Mouse (Mus musculus) c-Kit-positive CD71-negative TER-119-negative erythroid progenitor cells, embryonic 14.5 days (primary cell): ENCODE data around the gene Mthfr.

Source experiments
- DNase-seq: peaks from one replicate; pipeline ENCODE4 v3.0.0-alpha.2; 2013; ENCODE audit warnings: low read depth

The Mthfr gene

DNA sequence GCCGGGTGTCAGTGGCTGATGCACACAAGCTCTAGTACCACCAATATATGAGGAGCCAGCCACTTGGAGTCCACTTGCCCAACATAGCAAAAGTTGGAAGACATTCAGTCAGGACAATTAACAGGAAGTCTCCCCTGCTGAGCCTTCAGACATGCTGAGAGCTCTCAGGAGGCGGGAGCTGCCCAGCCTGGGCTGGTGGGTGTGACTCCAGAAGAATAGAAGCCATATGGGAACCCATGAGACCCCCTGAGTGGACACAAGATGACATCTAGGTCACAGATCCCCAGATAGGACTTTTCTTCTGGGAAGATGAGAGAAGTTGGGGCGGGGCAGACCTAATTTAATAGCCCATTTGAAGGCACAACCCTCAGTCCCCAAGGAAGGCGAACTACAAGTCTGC is 50.3 kb downstream of the Mthfr start:
- DNase-seq, result no peak

DNA sequence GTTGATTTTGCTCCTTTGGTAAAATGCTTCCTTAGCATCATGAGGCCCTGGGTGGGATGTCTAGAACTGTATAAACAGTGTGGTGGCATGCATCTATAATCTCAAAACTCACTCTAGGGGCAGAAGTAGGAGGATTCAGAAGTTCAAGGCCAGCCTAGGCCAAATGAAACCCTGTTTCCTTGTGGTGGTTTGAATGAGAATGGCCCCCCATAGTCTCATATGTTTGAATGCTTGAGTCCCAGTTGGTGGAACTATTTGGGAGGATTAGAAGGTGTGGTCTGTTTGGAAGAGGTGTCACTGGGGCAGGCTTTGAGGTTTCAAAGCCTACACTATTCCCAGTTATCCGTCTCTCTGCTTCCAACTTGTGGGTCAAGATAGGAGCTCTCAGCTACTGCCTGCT is 52.3 kb downstream of the Mthfr start:
- no peak for DNase-seq

DNA sequence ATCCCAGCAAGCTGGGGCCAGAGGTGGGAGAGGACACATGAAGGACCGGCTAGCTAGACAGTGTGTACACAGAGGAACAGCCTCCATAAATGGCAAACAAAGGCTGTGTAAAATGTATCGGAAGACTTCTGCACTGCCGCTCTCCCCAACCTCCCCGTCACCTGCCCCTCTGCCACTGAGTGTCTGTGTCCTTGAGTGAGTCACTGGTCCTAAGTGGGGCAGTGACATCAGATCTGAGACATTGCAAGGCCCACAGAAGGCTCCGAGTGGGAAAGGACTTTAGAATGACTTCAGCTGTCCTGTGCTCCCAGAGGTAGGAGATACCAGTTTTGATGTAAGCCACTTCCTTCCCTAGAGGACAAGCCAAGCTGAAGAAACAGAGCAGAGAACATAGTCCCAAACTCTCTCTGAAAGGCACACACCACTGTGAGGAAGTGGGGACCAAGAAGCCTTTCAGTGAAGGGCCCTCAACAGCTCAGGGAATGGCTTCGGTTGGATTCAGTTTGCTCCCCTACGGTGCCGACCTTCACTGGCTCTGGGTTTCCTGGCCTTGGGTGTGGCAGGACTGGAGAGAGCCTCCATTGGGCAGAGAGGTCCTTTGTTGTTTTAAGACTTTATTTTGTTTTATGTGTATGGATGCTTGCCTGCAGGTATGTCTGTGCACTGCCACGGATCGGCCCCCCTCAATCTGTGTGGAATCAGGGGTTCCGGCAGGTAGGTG is 53.8 kb downstream of the Mthfr start:
- no peak for DNase-seq

DNA sequence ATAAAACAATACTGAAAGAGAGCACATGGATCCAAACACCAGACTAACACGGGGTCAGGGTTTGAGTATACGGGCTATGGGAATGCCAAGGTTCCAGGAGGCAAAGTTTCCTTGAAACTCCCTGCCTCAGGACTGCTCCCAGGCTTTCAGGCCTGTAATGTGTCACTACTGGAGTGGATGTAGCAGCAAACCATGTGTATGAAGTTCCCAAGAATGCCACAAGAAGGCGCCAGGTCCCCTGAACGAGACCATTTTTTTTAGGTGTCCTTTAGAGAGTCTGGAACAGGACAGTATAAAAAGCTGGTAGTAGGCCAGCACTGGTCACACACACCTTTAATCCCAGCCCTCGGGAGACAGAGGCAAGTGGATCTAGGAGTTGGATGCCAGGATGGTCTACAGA is 55.3 kb downstream of the Mthfr start:
- DNase-seq, result no peak

DNA sequence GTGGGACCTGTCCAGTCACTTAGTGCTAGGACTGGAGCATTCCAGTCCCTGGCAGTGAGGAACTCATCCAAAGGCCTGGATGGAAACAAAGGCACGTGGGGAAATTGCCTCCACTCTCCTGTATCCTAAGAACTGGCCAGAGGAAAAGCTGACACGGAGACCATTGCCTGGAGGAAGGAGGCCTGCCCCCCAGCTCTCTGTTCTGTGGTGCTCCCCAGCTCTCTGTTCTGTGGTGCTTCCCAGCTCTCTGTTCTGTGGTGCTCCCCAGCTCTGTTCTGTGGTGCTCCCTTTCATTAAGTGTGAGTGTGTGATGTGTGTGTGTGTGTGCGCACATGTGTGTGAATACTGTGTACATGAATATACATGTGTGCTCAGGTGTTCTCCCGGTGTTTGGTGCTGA is 56.2 kb downstream of the Mthfr start:
- DNase-seq, result no peak

DNA sequence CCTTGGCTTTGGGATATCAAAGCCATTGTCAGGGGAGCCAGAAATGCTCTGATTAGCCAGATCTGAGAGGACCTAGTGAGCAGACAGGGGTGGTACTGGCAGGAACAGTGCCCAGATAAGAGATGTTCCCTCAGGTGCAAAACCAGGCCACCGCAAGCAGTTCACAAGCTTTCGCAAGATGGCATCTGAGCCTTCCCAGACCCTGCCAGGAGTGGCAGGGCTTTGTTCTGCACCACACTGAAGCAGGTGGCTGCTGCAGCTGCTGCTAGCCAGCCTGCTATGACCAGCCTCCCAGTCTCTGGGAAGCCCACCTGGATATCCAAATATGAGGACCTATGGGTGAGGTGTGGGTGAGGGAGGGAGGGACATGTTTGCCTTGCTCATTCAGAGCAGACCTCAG is 59.1 kb downstream of the Mthfr start:
- no peak for DNase-seq

DNA sequence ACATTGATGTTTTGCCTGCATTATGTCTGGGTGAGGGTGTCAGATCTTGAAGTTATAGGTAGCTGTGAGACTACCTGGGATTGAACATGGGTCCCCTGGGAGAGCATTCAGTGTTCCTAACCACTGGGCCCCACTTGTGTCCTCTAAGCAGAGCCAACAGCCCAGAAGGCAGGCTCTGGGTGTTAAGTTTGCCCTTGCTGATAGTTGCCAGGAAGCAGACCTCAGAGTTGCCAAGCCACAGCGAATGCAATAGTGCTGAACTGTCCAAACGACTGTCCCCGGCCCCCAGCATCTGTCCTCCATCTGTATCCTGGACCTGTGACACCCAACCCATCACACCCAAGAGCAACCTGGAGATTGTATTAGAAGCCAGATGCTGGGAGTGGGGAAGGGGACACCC is 59.8 kb downstream of the Mthfr start:
- DNase-seq, result no peak

DNA sequence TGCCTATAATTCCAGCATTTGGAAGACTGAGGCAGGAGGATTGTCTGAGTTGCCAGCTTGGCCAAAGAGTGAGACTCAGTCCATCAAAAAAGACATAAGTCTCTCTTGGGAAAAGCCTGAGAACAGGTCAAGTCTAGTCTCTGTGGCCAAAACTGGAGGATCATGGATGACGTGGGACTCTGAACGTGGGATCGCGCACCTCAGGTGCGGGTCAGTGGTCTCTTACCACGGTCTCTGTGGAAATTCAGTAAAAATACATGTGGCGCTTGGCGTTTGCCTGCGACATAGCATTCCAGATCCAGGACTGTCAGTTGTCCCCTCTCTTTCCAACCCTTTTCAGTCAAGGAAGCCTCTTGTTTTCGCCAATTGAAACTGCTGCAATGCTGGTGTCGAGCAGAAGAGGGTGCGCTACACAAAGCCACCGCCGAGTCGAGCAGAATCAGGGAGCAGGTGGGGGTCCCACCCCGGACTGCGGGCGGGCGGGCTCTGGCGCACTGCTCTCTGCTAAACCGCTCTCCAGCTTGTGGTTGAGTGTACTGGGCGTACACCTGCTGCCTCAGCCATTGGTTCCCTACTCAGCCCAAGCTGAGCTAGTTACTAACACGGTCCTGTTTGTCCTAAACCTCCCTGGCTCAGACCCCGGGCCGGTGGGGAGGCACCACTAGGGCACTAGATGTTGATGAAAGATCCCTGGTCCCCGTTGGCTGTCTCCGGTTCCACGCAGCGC is 63.1 kb downstream of the Mthfr start:
- DNase-seq, result no peak

DNA sequence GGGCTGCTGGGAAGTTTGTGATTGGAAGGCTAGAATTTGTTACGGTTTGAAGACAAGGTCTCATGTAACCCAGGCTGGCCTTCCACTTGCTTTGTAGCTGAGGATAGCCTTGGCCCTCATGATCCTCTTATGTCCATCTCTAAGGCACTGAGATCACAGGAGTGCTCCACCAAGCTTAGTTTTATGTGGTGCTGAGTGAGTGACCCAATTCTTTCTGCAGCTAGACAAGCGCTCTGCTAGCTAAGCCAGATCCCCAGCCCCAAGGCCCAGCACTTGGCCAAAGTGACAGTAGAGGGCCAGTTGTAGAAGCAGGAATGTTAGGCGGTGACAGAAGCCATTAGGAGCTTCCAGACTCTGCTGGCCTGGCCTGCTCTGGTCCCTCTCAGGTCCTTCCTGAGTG is 65.3 kb downstream of the Mthfr start:
- no peak for DNase-seq

DNA sequence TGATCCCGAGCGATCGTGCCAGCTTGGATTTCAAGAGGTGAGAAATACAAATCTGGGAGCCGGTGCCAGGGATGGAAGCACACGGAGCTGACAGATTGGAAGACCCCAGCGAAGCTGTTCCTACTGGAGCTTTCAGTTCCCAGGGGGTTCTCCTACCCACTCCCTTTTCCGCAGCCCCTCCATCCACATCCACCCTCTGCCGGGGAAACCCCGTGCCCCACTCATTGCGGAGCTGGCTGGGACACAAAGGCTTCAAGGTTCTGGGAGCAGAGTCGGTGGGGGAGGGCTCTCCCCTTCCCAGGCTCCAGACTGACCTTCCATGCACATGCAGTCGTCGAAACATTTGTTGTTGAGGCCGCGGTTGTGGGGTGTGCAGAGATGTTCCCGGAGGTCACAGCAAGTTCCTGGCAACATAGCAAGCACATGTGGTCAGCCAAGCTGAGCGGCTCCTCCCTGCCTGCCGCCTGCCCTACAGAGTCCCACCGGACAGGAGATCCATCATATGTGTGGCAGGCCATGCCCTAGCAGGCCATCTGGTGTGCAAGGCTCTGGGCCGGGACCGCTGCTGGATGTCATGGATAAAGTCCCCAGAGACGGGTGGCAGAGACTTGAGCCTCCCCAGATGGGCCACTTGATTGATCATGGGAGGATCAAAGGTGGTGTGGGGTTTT is 68.9 kb downstream of the Mthfr start:
- DNase-seq, result no peak

DNA sequence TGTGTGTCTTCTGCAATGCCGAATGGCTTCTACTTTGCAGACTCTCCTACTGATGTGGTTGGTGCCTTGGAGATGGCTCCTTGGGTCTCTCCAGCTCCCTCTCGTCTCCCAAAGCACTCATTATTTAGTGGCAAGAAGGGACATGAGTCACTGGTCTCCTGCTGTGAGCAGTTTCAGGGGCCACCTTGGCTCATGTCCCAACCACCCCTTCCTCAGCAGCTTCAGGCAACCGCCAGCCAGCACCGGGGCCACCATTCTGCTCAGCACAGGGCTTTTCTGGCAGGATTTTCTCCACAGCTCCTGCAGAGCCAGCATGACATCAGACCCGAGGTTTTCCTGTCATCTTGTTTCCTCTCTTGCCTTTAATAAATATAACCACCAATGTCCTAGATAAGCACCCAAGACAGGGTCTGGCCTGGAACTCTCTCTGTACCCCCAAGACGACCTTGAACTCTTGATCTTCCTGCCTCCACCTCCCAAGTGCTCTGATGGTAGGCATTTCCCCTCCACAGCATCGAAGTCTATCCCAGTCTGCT is 69.8 kb downstream of the Mthfr start:
- no peak for DNase-seq
